Mouse (Mus musculus) erythroblast, embryonic 14.5 days (primary cell): Measurements from ENCODE around the gene Sarnp.

Experiments
- GATA1 ChIP-seq: IDR thresholded peaks from 2 replicates; pipeline ENCODE4 v1.6.1; 2012; ENCODE audit warnings: low read length, inconsistent platforms, mixed read lengths
- TAL1 ChIP-seq: IDR thresholded peaks from 3 replicates; pipeline ENCODE4 v1.6.1; 2012; ENCODE audit warnings: low read length, inconsistent platforms, mixed read lengths

DNA sequence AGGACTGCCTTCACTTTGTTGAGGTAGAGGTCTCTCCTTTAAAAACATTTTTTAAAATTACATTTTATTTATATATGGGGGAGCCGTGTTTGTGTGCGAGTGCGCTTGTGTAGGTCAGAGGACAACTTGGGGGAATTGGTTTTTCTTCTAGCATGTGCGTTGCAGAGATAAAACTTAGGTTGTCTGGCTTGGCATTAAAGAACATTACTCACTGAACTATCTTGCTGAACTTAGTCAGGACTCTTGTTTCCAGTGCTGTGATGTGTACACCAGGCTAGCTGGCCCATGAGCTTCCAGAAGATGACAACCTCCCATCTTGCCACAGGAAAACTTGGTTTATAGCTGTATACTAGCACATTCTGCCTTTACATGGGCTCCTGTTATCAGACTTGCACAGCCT lies 29.5 kb downstream of the Sarnp start:
- TF ChIP-seq TAL1 (no peak), GATA1 (no peak)
